Mouse (Mus musculus) T-cell, adult 2 months (primary cell): Measurements from ENCODE around the gene Spata16.

ENCODE experiments used
- DNase-seq: peaks from one replicate; pipeline ENCODE4 v3.0.0; 2022; ENCODE audit warnings: low spot score

The Spata16 gene

DNA sequence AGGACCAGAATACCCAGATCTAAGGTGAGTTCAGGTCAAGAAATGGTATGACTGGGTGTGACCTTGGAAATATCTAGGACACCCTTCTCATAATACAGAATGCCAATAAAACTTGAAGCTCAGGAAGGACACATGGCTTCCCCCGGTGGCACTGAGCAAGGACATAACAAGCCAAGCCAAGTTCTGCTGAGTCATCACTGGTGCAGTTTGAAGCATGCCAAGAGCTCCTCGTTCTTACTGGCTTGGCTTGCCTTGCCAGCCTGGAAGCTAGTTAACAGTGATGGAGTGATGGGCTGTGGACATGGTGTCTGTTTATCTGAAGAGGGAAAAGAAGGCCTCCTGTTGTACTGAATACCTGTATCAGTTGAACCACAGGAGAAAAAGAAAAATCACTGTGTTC lies 342.2 kb downstream of the Spata16 start:
- DNase-seq, result no peak

DNA sequence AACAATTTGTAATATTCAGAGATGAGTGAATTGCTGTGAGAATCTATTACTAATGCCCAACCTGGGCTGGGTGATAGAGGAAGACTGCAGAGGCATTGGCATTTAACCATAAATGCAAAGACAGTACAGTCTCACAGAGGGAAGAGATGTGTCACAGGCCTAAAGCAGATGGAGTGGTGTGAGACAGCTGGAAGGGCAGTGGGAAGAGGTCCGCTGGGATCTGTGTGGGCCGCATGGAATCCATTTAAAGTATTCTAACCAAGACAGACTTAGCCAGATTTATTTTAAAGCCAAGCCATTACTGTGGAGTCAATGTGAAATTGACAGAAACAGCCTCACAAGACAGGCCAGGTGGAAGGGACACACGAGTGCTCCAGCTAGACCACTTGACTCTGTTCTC lies 343.0 kb downstream of the Spata16 start:
- DNase-seq, result no peak

DNA sequence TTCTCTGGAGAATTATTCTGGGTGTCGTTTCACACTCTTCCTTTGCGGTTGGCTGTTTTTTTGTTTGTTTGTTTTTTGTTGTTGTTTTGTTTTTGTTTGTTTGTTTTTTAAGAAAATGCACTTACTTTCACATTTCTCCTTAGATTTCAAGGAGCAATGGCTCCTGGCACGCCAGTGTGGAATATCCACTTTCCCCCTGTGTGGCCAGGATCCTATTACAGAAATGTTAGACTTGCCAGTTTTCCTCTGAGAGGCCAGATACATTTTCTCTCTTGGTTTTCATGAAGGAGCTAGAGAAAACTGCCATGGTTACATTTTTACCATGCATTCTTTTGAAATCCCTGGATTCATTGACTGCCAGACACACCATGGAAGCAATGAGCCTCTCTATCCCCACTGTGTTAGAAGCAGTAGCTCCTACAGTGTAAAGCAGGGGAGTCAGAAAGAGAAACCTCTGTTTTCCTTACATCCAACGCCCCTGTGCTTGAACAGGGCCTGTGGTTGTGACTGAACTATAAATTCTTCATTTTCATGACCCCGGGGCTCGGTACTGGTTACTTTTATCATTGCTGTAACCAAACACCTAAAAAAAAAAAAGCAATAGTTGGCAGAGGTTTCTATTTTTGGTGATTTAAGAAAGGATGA lies 344.7 kb downstream of the Spata16 start:
- DNase-seq, result no peak

DNA sequence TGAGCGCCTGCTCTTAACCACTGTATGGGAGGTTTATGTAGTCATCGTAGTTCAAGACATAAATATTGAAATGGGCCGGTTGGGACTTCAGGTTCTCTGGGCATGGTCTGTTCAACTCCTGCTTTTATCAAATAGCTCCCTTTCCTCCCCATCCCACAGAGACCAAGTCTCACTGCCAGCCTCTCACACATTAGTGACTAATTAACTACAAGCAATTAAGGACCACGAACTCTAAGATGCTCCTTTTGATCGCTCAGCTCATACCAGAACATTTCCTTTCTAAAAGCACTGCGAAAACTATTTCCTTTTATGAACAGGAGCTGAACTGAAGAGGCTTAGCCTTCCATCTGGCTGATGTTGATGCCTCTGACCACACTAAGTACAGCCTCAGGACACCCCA lies 346.3 kb downstream of the Spata16 start:
- no peak for DNase-seq

DNA sequence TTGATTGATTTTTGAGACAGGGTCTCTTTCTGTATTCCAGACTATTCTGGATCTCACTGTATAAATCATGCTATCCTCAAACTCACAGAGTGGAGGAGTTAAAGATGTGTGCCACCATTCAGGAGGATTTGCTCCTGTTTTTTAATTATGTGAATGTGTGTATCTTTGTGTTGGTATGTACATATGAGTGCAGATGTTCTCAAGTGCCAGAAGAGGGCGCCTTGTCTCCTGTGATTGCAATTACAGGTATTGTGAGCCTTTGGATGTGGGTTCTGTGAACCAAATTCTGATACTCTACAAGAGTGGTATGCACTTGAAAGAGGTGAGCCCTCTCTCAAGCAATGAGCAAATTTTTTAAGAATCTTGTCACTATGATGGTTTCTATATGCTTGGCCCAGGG lies 369.4 kb downstream of the Spata16 start:
- DNase-seq, result no peak

DNA sequence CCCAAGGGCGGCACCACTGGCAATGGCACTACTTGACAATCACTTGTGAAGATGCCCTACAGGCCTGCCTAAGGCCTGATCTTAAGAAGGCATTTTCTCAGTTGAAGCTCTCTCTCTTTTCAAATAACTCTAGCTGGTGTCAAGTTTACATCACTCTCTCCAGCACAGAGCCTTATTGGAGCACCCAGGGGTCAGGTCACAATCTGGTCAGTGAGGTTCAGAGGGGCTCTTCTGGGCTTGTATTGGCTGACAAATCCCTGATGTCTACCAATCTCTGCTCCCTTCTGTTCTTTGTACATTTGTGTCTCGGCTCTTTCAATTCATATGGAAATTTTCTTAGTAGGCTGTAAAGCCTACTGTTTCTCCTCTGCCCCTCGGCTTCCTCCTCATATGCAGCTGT lies 390.5 kb downstream of the Spata16 start:
- no peak for DNase-seq

DNA sequence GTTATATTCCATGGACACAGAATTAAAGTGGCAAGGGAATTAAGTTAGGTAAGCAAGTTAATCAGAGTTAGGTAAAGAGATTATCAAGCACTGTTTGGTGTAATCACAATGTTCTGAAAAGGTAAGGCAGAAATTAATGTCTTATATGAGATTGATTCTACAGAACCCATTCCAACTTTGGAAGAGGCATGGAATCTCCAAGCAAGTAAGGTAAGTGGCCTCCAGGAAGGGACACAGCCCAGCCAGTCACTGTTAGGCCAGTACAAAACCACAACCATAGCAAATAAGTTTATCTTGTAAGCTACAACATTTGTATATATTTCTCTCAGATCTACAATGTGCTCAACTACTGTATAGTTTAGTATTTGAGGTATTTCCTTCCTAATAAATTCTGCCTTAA lies 391.1 kb downstream of the Spata16 start:
- no peak for DNase-seq

DNA sequence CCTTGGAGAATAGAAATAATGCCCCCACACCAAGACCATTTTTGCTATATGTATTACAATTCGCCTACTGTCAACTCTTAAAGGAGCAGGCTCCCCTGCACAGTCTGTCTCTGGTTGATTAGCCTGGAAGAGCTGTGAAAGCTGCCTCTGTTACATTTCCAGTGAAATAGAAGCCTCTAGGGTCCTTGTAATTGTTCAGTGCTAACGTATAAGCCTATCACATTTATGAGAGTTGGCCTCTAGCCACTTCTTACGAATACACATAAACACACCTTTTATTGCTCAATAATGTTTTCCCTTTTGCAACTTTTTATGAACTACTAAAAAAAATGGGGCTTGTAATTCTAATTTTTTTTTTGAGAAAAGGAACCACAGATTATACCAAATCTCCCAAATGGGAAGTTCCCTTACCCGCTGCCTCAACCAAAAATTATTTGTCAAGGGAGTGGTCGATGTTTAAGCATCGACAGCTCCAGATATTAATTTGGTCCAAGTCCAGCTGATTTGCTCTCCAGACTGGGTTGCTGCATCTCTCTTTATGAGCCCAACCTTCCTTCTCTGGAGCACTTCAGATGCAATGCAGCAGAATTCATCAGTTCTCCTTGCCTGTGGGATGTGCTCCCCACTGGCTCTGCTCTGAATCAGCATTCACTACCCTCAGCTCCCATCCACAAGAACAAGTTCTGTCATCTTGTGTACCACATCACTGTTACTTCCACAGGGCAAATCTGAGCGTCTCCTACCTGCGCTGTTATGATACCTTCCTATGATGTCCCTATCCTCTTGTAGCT lies 392.8 kb downstream of the Spata16 start:
- no peak for DNase-seq
